Mouse (Mus musculus): ENCODE results near the gene Myrip. TPM values are rescaled to one million over a fixed set of nuclear protein-coding genes. Genes with fewer than 3 reads are reported as not detected.

Myrip gene
- polyA plus RNA-seq, 1 experiment from 2014 or later: 0.32 TPM

GRCm38 (mm10) chr9:120491509-120491908 lies 190.2 kb downstream of the Myrip start:
- H3K27me3 ChIP-seq: no peaks in the 10 kb centered on the region
- no peak for ATAC-seq (ENCODE audit: low FRiP score, low read depth)
- 81% methylated on average over 3 of the region's 3 CpGs for WGBS

GRCm38 (mm10) chr9:120492010-120492399 lies 190.7 kb downstream of the Myrip start, which contains the start of gene Eif1b:
Eif1b (plus strand) TSS chr9:120492232.
- H3K4me2 ChIP-seq (replicated peaks): peak within 1 kb of the TSS; percentile 88
- peak within 1 kb of the TSS; percentile 87 for H3K4me3 ChIP-seq
- no peaks in the 10 kb centered on the region for H3K9me3 ChIP-seq
- peak; percentile 52 for ATAC-seq (ENCODE audit: low FRiP score, low read depth)
- H3K27ac ChIP-seq: peak within 1 kb of the TSS; percentile 94
- 3% methylated on average over 19 of the region's 19 CpGs for WGBS
- peaks cover 25% of the 10 kb centered on the region for H3K36me3 ChIP-seq
- H3K4me1 ChIP-seq: peaks cover 18% of the 10 kb centered on the region
- H3K27me3 ChIP-seq: no peaks in the 10 kb centered on the region
- H3K9ac ChIP-seq: peak within 1 kb of the TSS; percentile 98

More at GRCm38 (mm10) chr9:120491509-120491908, 190.2 kb downstream of the Myrip start:
- peaks cover 25% of the 10 kb centered on the region for H3K36me3 ChIP-seq
- no peaks in the 10 kb centered on the region for H3K9me3 ChIP-seq
- peaks cover 18% of the 10 kb centered on the region for H3K4me1 ChIP-seq
- peak overlapping the region; percentile 88 for H3K4me2 ChIP-seq (replicated peaks)
- peak overlapping the region; percentile 94; the same call in 1 of the 2 replicates for H3K27ac ChIP-seq
- peak overlapping the region; percentile 98 for H3K9ac ChIP-seq
- H3K4me3 ChIP-seq: peak overlapping the region; percentile 87

- peak overlapping the region; percentile 98 for H3K9ac ChIP-seq
- H3K36me3 ChIP-seq: peaks cover 25% of the 10 kb centered on the region
- no peaks in the 10 kb centered on the region for H3K9me3 ChIP-seq
- under 1% methylated on average over 72 of the region's 97 CpGs for WGBS
- peaks cover 18% of the 10 kb centered on the region for H3K4me1 ChIP-seq
- H3K27me3 ChIP-seq: no peaks in the 10 kb centered on the region
- H3K4me3 ChIP-seq: peak overlapping the region; percentile 87
- peak overlapping the region; percentile 94 for H3K27ac ChIP-seq
- H3K4me2 ChIP-seq (replicated peaks): peak overlapping the region; percentile 88
- ATAC-seq (ENCODE audit: low FRiP score, low read depth): peak; percentile 76
Measured at GRCm38 (mm10) chr9:120492400-120493351, 191.4 kb downstream of the Myrip start.

- Histone ChIP-seq H3K4me2 (replicated peaks) (peak overlapping the region; percentile 88), H3K36me3 (peaks cover 25% of the 10 kb centered on the region), H3K4me3 (peak overlapping the region; percentile 87), H3K9ac (peak overlapping the region; percentile 98), H3K27ac (no peak overlapping the region), H3K9me3 (no peaks in the 10 kb centered on the region), H3K27me3 (no peaks in the 10 kb centered on the region), H3K4me1 (peaks cover 18% of the 10 kb centered on the region)
- WGBS: 66% methylated on average over 12 of the region's 12 CpGs
- ATAC-seq (ENCODE audit: low FRiP score, low read depth): no peak
Measured at GRCm38 (mm10) chr9:120493781-120494180, 192.5 kb downstream of the Myrip start.

GRCm38 (mm10) chr9:120496691-120497090 lies 195.4 kb downstream of the Myrip start:
- H3K36me3 ChIP-seq: peaks cover 25% of the 10 kb centered on the region
- peak; percentile 6; the same call in 1 of the 2 replicates for ATAC-seq (ENCODE audit: low FRiP score, low read depth)
- 5% methylated on average over 3 of the region's 3 CpGs for WGBS

GRCm38 (mm10) chr9:120497983-120498382 lies 196.7 kb downstream of the Myrip start:
- Histone ChIP-seq H3K9me3 (no peaks in the 10 kb centered on the region), H3K36me3 (peaks cover 25% of the 10 kb centered on the region), H3K4me1 (peaks cover 14% of the 10 kb centered on the region), H3K4me3 (no peak overlapping the region), H3K27ac (no peak overlapping the region), H3K27me3 (no peaks in the 10 kb centered on the region), H3K4me2 (replicated peaks) (no peak overlapping the region), H3K9ac (no peak overlapping the region)
- WGBS: 84% methylated on average over 5 of the region's 5 CpGs
- no peak for ATAC-seq (ENCODE audit: low FRiP score, low read depth)

More at GRCm38 (mm10) chr9:120496691-120497090, 195.4 kb downstream of the Myrip start:
- Histone ChIP-seq H3K27ac (no peak overlapping the region), H3K4me1 (peaks cover 18% of the 10 kb centered on the region), H3K4me2 (replicated peaks) (no peak overlapping the region), H3K27me3 (no peaks in the 10 kb centered on the region), H3K4me3 (no peak overlapping the region), H3K9me3 (no peaks in the 10 kb centered on the region), H3K9ac (no peak overlapping the region)

GRCm38 (mm10) chr9:120501191-120501902 lies 200.0 kb downstream of the Myrip start:
- Histone ChIP-seq H3K9ac (no peak overlapping the region), H3K4me2 (replicated peaks) (no peak overlapping the region), H3K36me3 (peaks cover 1% of the 10 kb centered on the region; the same call in 1 of the 2 replicates), H3K9me3 (peaks cover under 1% of the 10 kb centered on the region; the same call in 1 of the 2 replicates), H3K27ac (no peak overlapping the region), H3K27me3 (no peaks in the 10 kb centered on the region), H3K4me3 (no peak overlapping the region), H3K4me1 (no peaks in the 10 kb centered on the region)
- ATAC-seq (ENCODE audit: low FRiP score, low read depth): no peak
- WGBS: 39% methylated on average over 10 of the region's 10 CpGs

GRCm38 (mm10) chr9:120502013-120502412 lies 200.7 kb downstream of the Myrip start:
- 7% methylated on average over 8 of the region's 8 CpGs for WGBS
- Histone ChIP-seq H3K4me2 (replicated peaks) (no peak overlapping the region), H3K27ac (no peak overlapping the region), H3K4me1 (no peaks in the 10 kb centered on the region), H3K27me3 (no peaks in the 10 kb centered on the region), H3K36me3 (no peaks in the 10 kb centered on the region), H3K4me3 (no peak overlapping the region), H3K9ac (no peak overlapping the region), H3K9me3 (peaks cover 7% of the 10 kb centered on the region)
- peak; percentile 44; the same call in 1 of the 2 replicates for ATAC-seq (ENCODE audit: low FRiP score, low read depth)

GRCm38 (mm10) chr9:120504423-120504822 lies 203.1 kb downstream of the Myrip start:
- Histone ChIP-seq H3K4me2 (replicated peaks) (no peak overlapping the region), H3K4me3 (no peak overlapping the region), H3K9me3 (peaks cover 8% of the 10 kb centered on the region), H3K36me3 (no peaks in the 10 kb centered on the region), H3K27ac (no peak overlapping the region), H3K27me3 (no peaks in the 10 kb centered on the region), H3K9ac (no peak overlapping the region), H3K4me1 (no peaks in the 10 kb centered on the region)
- no peak for ATAC-seq (ENCODE audit: low FRiP score, low read depth)
- WGBS: 70% methylated on average over 2 of the region's 2 CpGs

GRCm38 (mm10) chr9:120511781-120512180 lies 210.5 kb downstream of the Myrip start:
- H3K9ac ChIP-seq: no peak overlapping the region
- 73% methylated on average over 3 of the region's 3 CpGs for WGBS
- H3K9me3 ChIP-seq: peaks cover 3% of the 10 kb centered on the region
- H3K27me3 ChIP-seq: no peaks in the 10 kb centered on the region
- H3K4me2 ChIP-seq (replicated peaks): no peak overlapping the region
- no peak for ATAC-seq (ENCODE audit: low FRiP score, low read depth)
- no peak overlapping the region for H3K27ac ChIP-seq
- H3K4me1 ChIP-seq: no peaks in the 10 kb centered on the region
- no peaks in the 10 kb centered on the region for H3K36me3 ChIP-seq
- no peak overlapping the region for H3K4me3 ChIP-seq

- no peak for ATAC-seq (ENCODE audit: low FRiP score, low read depth)
- Histone ChIP-seq H3K4me1 (no peaks in the 10 kb centered on the region), H3K4me3 (no peak overlapping the region), H3K27ac (no peak overlapping the region), H3K9ac (no peak overlapping the region), H3K27me3 (no peaks in the 10 kb centered on the region), H3K9me3 (no peaks in the 10 kb centered on the region), H3K36me3 (no peaks in the 10 kb centered on the region), H3K4me2 (replicated peaks) (no peak overlapping the region)
- WGBS: 75% methylated on average over 8 of the region's 8 CpGs
Measured at GRCm38 (mm10) chr9:120516720-120517119, 215.4 kb downstream of the Myrip start.

GRCm38 (mm10) chr9:120518946-120519345 lies 217.6 kb downstream of the Myrip start:
- ATAC-seq (ENCODE audit: low FRiP score, low read depth): no peak
- WGBS: 81% methylated on average over 3 of the region's 3 CpGs
- H3K27me3 ChIP-seq: no peaks in the 10 kb centered on the region
- H3K9ac ChIP-seq: no peak overlapping the region
- H3K4me2 ChIP-seq (replicated peaks): no peak overlapping the region
- no peak overlapping the region for H3K4me3 ChIP-seq
- no peaks in the 10 kb centered on the region for H3K4me1 ChIP-seq
- no peak overlapping the region for H3K27ac ChIP-seq
- H3K9me3 ChIP-seq: no peaks in the 10 kb centered on the region
- H3K36me3 ChIP-seq: no peaks in the 10 kb centered on the region

All from limb, embryonic 13.5 days (tissue).